Mouse (Mus musculus) yolk sac, embryonic 10.5 days (tissue): ENCODE results near the gene Pafah1b1.

Experiments used
- DNase-seq: peaks from one replicate; pipeline ENCODE4 v3.0.0-alpha.2; 2017; ENCODE audit warnings: low spot score

The Pafah1b1 gene

GRCm38 (mm10) chr11:74721141-74721540 lies 3.3 kb downstream of the Pafah1b1 start:
- no peak for DNase-seq

GRCm38 (mm10) chr11:74720668-74721067 lies 3.8 kb downstream of the Pafah1b1 start:
- DNase-seq, result no peak

GRCm38 (mm10) chr11:74715971-74716525 lies 8.4 kb downstream of the Pafah1b1 start:
- no peak for DNase-seq

GRCm38 (mm10) chr11:74710671-74711070 lies 13.8 kb downstream of the Pafah1b1 start:
- no peak for DNase-seq

DNA sequence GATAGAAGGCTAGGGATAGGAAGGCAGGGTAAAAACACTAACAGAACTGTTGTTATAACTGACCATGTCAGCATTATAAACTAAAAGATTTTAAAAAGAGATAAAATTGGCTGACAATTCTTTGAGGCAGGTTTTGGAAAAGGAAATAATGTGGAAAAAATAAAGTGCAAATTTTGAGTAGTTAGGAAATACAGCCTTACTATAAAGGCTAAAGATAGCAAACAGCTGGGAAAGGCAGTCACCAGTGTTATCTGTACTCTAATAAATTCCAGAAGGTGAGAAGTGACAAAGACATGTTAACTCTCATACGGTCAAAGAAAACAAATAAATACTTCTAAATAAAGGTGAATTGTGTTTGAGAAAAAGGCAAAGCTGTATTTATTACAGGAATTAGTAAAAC lies 15.7 kb downstream of the Pafah1b1 start:
- no peak for DNase-seq

DNA sequence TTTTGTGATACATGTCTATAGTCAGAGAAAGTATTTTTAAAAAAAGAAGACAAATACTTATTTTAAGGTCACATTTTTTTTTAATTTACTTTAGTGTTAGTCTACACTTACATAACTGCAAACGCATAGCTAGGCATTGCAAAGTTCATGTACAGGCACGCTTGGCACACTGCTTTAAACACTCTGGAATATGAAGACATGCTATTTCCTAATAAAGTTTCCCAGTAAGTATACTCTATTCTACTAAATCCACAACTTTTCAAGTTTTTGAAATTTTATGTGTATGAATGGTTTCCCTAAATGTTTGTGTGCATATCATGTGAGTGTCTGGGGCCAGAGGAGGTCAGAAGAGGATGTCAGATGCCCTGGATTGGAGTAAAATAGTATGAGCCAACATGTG lies 20.4 kb downstream of the Pafah1b1 start:
- no peak for DNase-seq

- no peak for DNase-seq
These were observed 25.0 kb downstream of the Pafah1b1 start for GRCm38 (mm10) chr11:74699505-74699904.

- DNase-seq, result no peak
These were observed 32.3 kb downstream of the Pafah1b1 start for GRCm38 (mm10) chr11:74692151-74692550.

DNA sequence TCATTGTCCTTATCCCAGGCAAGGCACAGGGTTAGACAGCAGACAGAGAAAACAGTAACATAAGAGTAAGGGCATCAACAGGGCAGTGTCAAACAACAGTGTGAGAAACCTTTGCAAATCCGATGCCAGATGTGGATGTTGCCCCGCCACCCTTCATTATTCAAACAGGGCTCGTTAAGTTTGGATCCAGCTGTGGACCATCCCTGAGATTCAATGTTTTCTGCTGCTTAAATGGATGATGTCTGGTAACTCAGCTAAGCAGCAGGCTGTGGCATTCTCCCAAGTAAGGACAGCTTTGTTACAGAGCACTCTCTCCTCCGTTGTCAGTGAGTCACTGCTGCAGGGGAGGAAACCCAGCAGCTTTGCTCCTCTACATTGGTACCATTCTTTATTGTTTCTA lies 49.3 kb downstream of the Pafah1b1 start:
- no peak for DNase-seq

- no peak for DNase-seq
These were observed 49.8 kb downstream of the Pafah1b1 start for GRCm38 (mm10) chr11:74674713-74675112.

GRCm38 (mm10) chr11:74673561-74673960 lies 50.9 kb downstream of the Pafah1b1 start:
- no peak for DNase-seq

DNA sequence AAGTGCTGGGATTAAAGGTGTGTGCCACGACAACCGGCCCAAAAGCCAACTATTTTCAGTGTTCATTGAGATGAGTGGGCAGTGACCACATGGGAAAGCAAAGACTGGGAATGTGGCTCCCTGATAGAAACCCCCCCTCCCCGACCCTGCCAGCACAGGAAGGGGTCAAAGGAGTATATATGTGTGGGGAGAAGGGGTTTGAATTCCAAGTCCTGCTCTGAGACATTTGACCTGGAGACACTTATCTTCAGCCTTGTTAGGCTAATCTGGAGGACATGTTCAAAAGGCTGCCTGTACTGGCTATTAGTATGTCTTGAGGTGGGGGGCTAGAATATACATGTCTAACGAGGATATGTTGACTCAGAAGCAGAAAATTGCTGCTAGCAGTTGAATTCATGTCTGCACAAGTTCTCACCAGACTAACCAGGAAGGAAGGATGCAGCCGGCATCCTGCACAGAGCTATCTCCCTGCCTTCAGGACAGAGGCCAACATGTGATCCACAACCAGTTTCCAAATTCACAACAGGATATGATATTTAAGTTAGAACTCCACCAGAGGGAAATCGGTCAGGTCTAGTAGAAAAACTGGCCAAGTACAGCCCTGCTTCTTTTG lies 51.5 kb downstream of the Pafah1b1 start:
- no peak for DNase-seq

DNA sequence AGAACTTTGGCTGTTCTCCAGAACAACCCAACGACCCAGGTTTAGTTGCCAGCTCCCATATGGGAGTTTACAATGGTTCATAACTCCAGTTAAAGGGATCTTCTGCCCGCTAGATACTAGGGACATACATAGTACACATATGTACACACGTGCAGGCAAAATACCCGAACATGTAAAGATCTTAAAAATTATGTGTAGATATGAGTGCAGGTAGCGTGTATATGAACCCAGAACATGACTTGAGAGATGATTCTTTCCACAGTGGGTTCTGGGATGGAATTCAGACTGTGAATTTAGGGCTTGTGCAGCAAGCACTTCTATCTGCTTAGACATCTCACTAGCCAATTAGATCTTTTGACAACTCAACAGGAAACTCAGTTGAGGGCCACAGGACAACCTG lies 52.6 kb downstream of the Pafah1b1 start:
- DNase-seq, result no peak

- DNase-seq, result no peak
These were observed 53.5 kb downstream of the Pafah1b1 start for GRCm38 (mm10) chr11:74671013-74671412.

DNA sequence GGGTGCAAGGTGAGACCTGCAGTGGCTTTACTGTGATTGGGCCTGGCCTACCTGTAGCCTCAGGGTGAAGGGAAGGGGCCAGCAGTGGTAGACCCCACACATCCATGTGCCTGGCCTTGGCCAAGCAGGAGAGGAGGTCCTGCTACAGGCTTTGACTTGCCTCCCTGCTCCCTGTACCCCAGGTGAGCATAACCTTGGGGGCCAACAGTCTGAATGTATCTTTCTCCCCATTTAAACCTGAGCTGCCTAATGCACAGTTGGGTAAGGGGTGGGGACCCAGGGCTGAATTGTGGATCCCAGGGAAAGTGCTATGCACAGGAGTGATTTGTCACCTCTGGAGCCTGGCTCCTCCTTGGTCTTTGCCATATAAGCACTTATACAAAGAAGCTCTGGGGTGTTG lies 54.3 kb downstream of the Pafah1b1 start:
- DNase-seq, result no peak

DNA sequence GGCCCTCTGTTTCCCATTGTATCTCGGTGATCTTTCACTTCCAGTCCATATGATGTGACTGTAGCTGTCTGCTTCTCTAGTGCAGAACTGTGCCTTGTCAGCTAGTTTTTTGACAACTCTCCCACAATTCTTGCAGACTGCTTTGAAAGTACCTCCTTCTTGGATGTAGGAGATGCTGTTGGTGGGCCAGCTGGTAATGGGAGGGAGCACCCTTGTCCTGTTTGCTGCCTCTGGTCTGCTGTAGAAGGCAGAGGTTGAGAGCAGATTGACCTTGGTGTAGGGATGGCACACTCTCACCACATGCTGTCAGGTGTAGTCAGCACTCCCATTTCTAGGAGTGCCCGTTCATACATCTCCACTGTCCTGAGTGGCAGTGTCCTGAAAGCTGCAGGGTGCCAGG lies 55.5 kb downstream of the Pafah1b1 start:
- no peak for DNase-seq

GRCm38 (mm10) chr11:74668466-74668865 lies 56.0 kb downstream of the Pafah1b1 start:
- DNase-seq, result no peak

GRCm38 (mm10) chr11:74667582-74668010 lies 56.9 kb downstream of the Pafah1b1 start:
- no peak for DNase-seq

DNA sequence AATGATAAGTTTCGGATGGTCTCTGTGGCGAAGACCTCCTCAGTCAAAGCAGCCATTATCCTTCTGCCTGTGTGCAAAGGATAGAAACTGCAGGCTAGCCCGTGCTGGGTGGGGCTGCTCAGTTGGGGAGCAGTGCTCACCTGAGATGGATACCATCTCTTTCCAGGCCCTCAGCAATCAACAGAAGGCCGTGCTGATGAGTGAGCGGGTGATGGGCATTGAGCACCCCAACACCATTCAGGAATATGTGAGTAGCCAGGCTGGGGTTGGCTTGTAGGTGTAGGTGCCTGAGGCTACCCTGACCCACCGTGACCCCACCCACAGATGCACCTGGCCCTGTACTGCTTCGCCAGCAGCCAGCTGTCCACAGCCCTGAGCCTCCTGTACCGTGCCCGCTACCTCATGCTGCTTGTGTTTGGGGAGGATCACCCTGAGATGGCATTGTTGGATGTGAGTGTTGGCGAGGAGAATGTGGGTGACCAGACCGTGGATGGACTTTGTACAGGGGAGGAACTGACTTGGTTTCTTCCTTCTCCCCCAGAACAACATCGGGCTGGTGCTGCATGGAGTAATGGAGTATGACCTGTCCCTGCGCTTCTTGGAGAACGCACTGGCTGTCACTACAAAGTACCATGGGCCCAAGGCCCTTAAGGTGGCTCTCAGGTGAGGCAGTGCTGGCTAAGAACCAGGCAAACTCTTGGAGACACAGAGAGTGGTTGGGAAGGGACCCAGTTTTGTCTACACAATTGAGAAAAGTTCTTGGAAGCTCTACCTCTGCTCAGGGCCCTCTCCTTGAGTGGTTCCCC lies 57.5 kb downstream of the Pafah1b1 start:
- no peak for DNase-seq

GRCm38 (mm10) chr11:74666284-74666652 lies 58.2 kb downstream of the Pafah1b1 start:
- no peak for DNase-seq

DNA sequence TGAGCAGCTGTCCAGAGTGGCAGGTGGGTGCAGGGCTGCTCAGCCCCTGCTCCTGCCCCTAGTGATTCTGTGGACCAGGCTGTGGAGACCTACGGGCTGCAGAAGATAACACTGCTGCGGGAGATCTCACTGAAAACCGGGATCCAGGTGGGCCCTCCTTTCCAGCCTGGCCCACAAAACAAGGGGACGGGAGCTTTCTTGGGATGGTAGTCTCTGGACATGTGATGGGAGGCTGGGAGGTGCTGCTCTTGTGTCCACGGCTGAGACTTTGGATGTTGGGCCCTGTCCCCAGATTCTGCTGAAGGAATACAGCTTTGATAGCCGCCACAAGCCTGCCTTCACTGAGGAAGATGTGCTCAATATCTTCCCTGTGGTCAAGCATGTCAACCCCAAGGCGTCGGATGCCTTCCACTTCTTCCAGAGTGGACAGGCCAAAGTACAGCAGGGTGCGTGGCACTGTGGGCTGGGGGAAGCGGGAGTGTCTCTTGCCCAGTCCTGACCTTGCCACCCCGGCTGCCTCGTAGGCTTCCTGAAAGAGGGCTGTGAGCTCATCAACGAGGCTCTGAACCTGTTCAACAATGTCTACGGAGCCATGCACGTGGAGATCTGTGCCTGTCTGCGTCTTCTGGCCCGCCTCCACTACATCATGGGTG lies 58.7 kb downstream of the Pafah1b1 start:
- DNase-seq, result no peak

DNA sequence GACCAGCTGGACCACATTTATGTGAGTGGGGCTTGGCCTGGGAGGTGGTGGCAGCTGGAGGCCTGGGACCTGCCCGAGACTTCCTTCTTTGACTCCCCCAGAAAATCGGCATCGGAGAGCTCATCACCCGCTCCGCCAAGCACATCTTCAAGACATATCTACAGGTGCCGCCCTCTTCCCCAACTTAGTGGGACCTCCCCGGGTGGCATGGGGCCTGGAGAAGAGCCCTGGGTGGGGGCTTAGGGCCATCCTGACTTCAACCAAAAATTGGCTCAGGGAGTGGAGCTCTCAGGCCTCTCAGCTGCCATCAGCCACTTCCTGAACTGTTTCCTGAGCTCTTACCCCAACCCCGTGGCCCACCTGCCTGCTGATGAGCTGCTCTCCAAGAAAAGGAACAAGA lies 59.6 kb downstream of the Pafah1b1 start:
- no peak for DNase-seq

- no peak for DNase-seq
These were observed 60.2 kb downstream of the Pafah1b1 start for GRCm38 (mm10) chr11:74664279-74664678.
